Mouse (Mus musculus): ENCODE data around the gene Ccnk.

- TF ChIP-seq FLI1 (IDR thresholded peaks at IDR 0.05; ENCODE audit: low read length) (no peak), GATA1 (IDR thresholded peaks at IDR 0.05; ENCODE audit: borderline replicate concordance, low read length) (no peak)
Measured at GRCm38 (mm10) chr12:108135610-108136208, 43.7 kb upstream of the Ccnk start.
